Mouse (Mus musculus): ENCODE measurements around the gene Srr.

DNA sequence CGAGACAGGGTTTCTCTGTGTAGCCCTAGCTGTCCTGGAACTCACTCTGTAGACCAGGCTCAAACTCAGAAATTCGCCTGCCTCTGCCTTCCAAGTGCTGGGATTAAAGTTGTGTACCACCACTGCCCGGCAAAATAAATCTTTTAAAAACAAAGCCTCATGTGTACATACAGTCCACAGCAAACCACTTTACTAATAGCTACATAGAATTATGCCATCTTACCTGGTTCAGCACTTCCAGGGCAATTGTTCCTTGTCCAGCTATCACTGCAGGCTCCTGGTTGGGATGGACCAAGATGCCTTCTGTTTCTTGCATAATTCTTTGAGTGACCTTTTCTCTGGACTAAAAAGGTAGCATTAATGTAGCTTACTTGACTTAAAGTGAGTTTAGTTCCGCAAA is 15.8 kb downstream of the Srr start:
- TF ChIP-seq EP300 (IDR thresholded peaks at IDR 0.05; ENCODE audit: low read depth) (no peak), CTCF (IDR thresholded peaks at IDR 0.05; ENCODE audit: low read depth) (no peak)

Measured in liver, embryonic 14.5 days (tissue).